Mouse (Mus musculus): Measurements from ENCODE around the gene Ank.

The Ank gene

DNA sequence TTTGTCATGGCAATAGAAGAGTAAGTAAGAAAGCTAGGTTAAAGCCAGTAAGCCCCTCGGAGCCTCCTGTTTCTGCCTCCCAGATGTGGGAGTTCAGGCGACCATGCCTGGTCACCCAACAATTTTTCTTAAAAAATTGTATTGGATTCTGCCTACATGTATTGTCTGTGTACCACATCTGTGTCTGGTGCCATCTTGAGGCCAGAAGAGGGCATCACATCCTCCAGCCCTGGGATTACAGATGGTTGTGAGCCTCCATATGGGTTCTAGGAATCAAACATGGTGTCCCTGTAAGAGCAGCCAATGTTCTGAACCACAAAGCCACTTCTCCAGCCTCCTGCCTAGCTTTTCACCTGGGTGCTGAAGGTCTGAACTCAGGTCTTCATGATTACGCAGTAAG is 176.4 kb downstream of the Ank start:
- DNase-seq (ENCODE audit: low spot score) = peak; percentile 29

All from urinary bladder, postnatal 25 days (tissue).